Mouse (Mus musculus) embryo, embryonic 9.5 days (tissue): Measurements from ENCODE around the gene Mrgprb4.

Source experiments
- DNase-seq: peaks from one replicate; pipeline ENCODE4 v3.0.0-alpha.2; 2017; ENCODE audit errors: extremely low spot score

Mrgprb4 gene

DNA sequence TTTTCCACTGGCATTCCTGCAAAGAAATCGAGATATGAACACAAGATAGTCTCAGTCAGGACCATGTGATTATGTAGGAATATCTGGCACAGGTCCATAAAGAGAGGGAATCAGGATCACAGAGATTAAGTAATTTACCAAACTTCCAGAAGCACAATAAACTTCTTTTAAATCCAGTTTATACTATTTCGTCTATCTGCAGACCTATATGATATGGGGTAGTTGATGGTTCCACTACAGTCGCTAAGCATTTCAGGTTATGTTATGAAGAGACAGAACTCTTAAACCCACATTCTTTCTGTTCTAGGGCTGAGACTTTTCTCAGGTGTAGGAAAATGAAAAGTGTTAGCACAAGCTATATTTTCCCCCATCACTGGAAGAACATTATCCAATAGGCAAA is at the start of gene Mrgprb4:
Mrgprb4 (minus strand) TSS at position 101 of the 400 bp plus-strand sequence.
- no peak for DNase-seq

DNA sequence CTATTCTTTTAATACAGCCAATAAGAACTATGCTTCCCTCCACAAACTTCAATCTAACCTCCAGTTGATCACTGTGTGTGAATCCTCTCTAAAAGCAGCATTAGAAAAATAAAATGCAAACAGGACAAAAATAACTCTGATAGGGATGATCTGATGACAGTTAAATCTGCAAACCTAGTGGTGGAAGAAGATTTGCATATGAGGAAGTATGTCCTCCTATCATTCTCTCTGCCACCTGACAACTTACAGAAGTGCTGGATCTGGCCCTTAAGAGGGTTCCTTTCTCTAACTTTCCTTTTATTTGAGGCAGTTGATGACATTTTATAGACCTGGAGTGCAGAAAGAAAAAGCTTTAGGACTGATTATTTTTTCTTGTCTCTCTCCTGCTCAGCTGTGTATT is 27.0 kb upstream of the Mrgprb4 start:
- DNase-seq, result no peak

DNA sequence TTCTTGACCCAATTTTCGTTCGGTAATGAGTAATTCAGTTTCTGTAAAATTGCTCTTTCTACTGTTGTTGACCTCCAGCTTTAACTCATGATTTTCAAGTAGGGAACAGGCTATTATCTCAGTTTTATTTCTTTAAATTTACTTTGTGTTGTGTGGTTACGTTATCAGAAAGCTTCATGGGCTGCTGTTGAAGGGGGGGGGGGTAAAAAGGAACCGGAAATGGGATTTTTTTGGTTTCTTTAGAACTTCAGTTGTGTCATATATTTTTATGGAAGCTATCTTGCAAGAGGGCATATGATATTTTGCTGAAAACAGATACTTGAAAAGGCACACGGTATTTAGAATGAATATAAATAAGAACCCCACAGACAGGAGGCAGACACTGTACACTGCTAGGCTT is 26.0 kb upstream of the Mrgprb4 start:
- no peak for DNase-seq

DNA sequence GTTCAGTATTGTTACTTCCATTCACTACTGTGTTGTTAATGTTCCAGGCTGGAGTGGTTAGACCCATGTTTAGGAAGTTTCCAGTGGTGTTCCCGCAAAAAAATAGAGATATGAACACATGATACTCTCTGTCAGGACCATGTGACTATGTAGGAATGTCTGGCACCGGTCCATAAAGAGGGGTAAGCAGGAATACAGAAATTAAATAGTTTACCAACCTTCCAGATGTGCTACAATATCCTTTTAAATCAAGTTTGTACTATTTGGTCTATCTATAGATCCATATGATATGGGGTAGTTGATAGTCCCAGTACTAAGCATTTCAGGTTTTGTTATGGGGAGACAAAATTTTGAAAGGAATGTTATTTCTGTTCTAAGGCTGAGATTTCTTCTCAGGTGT is 30.2 kb downstream of the Mrgprb4 start, which contains the start of gene Mrgprb5:
Mrgprb5 (minus strand) TSS at position 101 of the 400 bp plus-strand sequence.
- no peak for DNase-seq

DNA sequence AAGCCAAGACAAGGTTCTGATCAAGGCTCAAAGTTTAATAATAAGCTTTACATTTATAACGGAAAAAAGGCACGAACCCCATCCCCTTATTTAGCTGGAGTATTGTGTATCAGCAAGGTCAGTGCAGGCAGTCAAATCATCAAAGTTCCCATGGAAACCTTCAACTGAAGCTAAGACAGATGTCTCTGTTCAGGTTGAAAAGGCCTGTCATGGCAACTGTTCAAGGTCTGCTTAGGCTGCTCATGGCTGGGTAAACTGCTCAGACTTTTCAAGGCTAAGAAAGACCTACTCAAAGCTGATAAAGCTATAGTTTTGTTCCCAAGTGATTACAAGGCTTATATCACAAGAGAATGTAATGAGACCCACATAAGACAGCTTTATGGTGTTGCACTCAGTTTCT is 31.6 kb downstream of the Mrgprb4 start:
- DNase-seq, result no peak
